Mouse (Mus musculus) embryonic fibroblast, embryonic 13.5 days (primary cell): ENCODE data around the gene Stk38.

Experiments
- CTCF ChIP-seq: IDR thresholded peaks from 2 replicates; pipeline ENCODE4 v1.5.1; 2011; ENCODE audit warnings: mild to moderate bottlenecking, control low read depth, low read length, moderate library complexity, borderline replicate concordance; ENCODE audit not compliant: insufficient read depth
- POLR2A ChIP-seq: IDR thresholded peaks from 2 replicates; pipeline ENCODE4 v1.6.1; 2011; ENCODE audit warnings: low read depth, mild to moderate bottlenecking, control low read depth, low read length, moderate library complexity

- no peak for TF ChIP-seq POLR2A
- no peak for TF ChIP-seq CTCF
These were observed 39.1 kb upstream of the Stk38 start for GRCm38 (mm10) chr17:29046863-29047262.
